Mouse (Mus musculus): Measurements from ENCODE around the gene Dlg3. TPM values are rescaled to one million over a fixed set of nuclear protein-coding genes. Genes with fewer than 3 reads are reported as not detected.
A peak's percentile ranks its signal among the peaks of the same experiment; 100 is the strongest.

Dlg3 gene
- polyA plus RNA-seq, 1 experiment from 2014 or later = 14.2 TPM

- WGBS = 88% methylated on average over 5 of the region's 5 CpGs
- Histone ChIP-seq H3K4me2 (replicated peaks) (no peak overlapping the region), H3K9ac (no peak overlapping the region)
Measured at GRCm38 (mm10) chrX:100769281-100769680, 1.8 kb downstream of the Dlg3 start.

DNA sequence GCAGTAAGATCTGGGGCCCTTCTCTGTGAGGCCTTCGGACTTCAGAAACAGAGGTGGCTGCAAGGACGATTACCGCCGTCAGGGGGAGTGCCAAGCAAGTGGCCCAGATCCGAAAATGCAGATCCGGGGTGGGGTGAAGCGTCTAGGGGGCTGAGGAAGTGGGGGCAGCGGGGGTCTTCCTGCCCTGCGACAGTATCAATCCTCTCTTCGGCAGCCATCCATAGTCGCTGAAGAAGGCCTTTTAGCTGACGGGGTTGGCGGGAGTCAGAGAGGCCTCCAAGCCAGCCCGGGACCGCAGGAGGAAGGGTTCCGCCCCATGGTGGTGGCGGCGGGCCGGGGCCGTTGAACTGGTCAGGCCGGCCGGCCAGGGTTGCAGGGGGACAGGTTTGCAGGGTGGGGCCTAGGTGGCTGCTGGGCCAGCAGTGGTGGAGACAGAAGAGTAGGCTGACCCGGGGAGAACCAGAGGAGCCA is 6.9 kb downstream of the Dlg3 start:
- Histone ChIP-seq H3K9ac (peak overlapping the region; percentile 60), H3K27me3 (peaks cover 12% of the 10 kb centered on the region; the same call in 1 of the 2 replicates), H3K9me3 (no peaks in the 10 kb centered on the region), H3K27ac (no peak overlapping the region), H3K4me2 (replicated peaks) (peak overlapping the region; percentile 50), H3K4me3 (peak overlapping the region; percentile 41), H3K4me1 (0 out of 2 replicates have a peak, but pooled peaks cover 2% of the 10 kb centered on the region), H3K36me3 (no peaks in the 10 kb centered on the region)
- 25% methylated on average over 23 of the region's 23 CpGs for WGBS
- ATAC-seq (ENCODE audit: insufficient number of reproducible peaks, insufficient read depth, low FRiP score, low TSS enrichment) = no peak

More at GRCm38 (mm10) chrX:100769281-100769680, 1.8 kb downstream of the Dlg3 start:
- Histone ChIP-seq H3K27ac (no peak overlapping the region), H3K36me3 (no peaks in the 10 kb centered on the region), H3K4me3 (no peak overlapping the region), H3K9me3 (no peaks in the 10 kb centered on the region), H3K27me3 (peaks cover 17% of the 10 kb centered on the region), H3K4me1 (0 out of 2 replicates have a peak, but pooled peaks cover 4% of the 10 kb centered on the region)
- no peak for ATAC-seq (ENCODE audit: insufficient number of reproducible peaks, insufficient read depth, low FRiP score, low TSS enrichment)

DNA sequence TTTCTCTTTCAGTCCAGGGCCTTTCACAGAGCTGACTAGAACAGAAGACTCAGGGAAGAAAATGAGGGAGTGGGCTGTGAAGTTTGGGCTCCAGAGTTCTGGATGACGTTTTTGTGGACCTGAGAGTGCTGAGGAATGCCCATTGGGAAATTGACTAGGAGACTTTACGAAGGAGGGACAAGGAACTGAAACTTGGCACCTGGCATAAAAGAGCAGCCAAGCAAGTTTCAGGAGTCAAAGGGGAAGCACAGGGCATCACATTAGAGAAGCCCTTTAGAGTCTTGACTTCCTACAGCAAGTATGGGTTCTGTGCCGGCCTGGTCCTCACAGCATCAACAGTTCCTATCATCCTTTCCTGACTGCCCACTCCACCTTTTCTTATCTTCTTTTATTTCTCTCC is 7.9 kb downstream of the Dlg3 start:
- Histone ChIP-seq H3K27ac (no peak overlapping the region), H3K27me3 (0 out of 2 replicates have a peak, but pooled peaks cover 6% of the 10 kb centered on the region), H3K4me1 (0 out of 2 replicates have a peak, but pooled peaks cover 2% of the 10 kb centered on the region), H3K9ac (no peak overlapping the region), H3K9me3 (no peaks in the 10 kb centered on the region), H3K36me3 (no peaks in the 10 kb centered on the region), H3K4me2 (replicated peaks) (no peak overlapping the region), H3K4me3 (no peak overlapping the region)
- 86% methylated on average over 3 of the region's 3 CpGs for whole genome bisulfite sequencing
- no peak for ATAC-seq (ENCODE audit: insufficient number of reproducible peaks, insufficient read depth, low FRiP score, low TSS enrichment)

GRCm38 (mm10) chrX:100776494-100776893 is 9.0 kb downstream of the Dlg3 start:
- Histone ChIP-seq H3K4me1 (0 out of 2 replicates have a peak, but pooled peaks cover 7% of the 10 kb centered on the region), H3K27ac (peak overlapping the region; percentile 91), H3K4me2 (replicated peaks) (peak overlapping the region; percentile 59), H3K27me3 (0 out of 2 replicates have a peak, but pooled peaks cover 6% of the 10 kb centered on the region), H3K9me3 (no peaks in the 10 kb centered on the region), H3K4me3 (peak overlapping the region; percentile 56), H3K36me3 (no peaks in the 10 kb centered on the region), H3K9ac (no peak overlapping the region)
- WGBS = 17% methylated on average over 9 of the region's 9 CpGs
- peak; percentile 49 for ATAC-seq (ENCODE audit: insufficient number of reproducible peaks, insufficient read depth, low FRiP score, low TSS enrichment)

GRCm38 (mm10) chrX:100776985-100777654 is 9.6 kb downstream of the Dlg3 start:
- H3K4me3 ChIP-seq = peak overlapping the region; percentile 56
- ATAC-seq (ENCODE audit: insufficient number of reproducible peaks, insufficient read depth, low FRiP score, low TSS enrichment) = peak; percentile 91
- no peaks in the 10 kb centered on the region for H3K9me3 ChIP-seq
- peak overlapping the region; percentile 59 for H3K4me2 ChIP-seq (replicated peaks)
- 0 out of 2 replicates have a peak, but pooled peaks cover 7% of the 10 kb centered on the region for H3K4me1 ChIP-seq
- WGBS = 21% methylated on average over 30 of the region's 49 CpGs
- peak overlapping the region; percentile 73 for H3K9ac ChIP-seq
- 0 out of 2 replicates have a peak, but pooled peaks cover 6% of the 10 kb centered on the region for H3K27me3 ChIP-seq
- peak overlapping the region; percentile 91 for H3K27ac ChIP-seq
- no peaks in the 10 kb centered on the region for H3K36me3 ChIP-seq

GRCm38 (mm10) chrX:100777655-100778234 is 10.2 kb downstream of the Dlg3 start:
- H3K4me3 ChIP-seq = peak overlapping the region; percentile 56
- no peak for ATAC-seq (ENCODE audit: insufficient number of reproducible peaks, insufficient read depth, low FRiP score, low TSS enrichment)
- H3K27ac ChIP-seq = peak overlapping the region; percentile 91
- 23% methylated on average over 10 of the region's 10 CpGs for WGBS
- 0 out of 2 replicates have a peak, but pooled peaks cover 7% of the 10 kb centered on the region for H3K4me1 ChIP-seq
- no peaks in the 10 kb centered on the region for H3K36me3 ChIP-seq
- H3K4me2 ChIP-seq (replicated peaks) = peak overlapping the region; percentile 59
- 0 out of 2 replicates have a peak, but pooled peaks cover 6% of the 10 kb centered on the region for H3K27me3 ChIP-seq
- peak overlapping the region; percentile 73 for H3K9ac ChIP-seq
- no peaks in the 10 kb centered on the region for H3K9me3 ChIP-seq

DNA sequence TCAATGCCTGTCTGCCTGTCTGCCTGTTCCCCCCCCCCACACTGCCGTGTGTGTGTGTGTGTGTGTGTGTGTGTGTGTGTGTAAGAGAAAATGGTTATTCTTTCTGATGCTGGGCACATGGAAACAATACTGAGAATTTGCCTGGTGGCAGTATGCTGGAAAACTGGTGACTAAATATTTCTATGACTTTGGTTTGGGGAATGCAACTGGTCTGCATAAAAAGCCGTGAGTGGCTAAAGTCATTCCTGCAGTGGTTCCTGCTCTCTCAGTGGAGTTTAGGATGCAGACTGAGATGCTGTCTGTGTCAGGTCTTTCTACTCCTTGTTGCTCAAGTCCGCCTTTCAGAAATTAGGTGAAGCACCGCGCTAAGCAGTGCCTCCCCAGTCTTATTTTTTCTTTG is 10.9 kb downstream of the Dlg3 start:
- ATAC-seq (ENCODE audit: insufficient number of reproducible peaks, insufficient read depth, low FRiP score, low TSS enrichment) = no peak
- 30% methylated on average over 5 of the region's 5 CpGs for WGBS
- H3K9ac ChIP-seq = peak overlapping the region; percentile 73; the same call in 1 of the 2 replicates
- H3K27me3 ChIP-seq = 0 out of 2 replicates have a peak, but pooled peaks cover 6% of the 10 kb centered on the region
- peak overlapping the region; percentile 56 for H3K4me3 ChIP-seq
- no peak overlapping the region for H3K27ac ChIP-seq
- no peaks in the 10 kb centered on the region for H3K9me3 ChIP-seq
- peak overlapping the region; percentile 59 for H3K4me2 ChIP-seq (replicated peaks)
- 0 out of 2 replicates have a peak, but pooled peaks cover 7% of the 10 kb centered on the region for H3K4me1 ChIP-seq
- no peaks in the 10 kb centered on the region for H3K36me3 ChIP-seq

DNA sequence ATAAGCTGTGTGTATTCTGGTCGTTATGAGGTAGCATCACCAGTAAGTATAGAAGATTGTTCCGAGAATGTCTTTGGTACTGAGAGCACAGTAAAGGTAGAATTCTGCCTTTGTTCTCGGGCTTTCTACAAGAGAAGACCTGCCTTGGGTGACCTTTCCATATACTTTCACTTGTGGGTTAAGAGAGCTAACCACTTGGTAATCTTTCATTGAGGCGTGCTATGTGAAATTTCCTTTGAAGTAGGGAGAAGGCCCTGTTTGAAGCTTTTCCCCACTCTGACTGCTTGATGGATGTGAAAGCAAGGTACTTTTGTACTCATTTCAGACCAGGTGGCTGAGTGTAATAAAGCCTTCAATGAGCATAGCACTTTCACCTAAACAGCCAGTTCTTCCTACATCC is 21.8 kb downstream of the Dlg3 start:
- Histone ChIP-seq H3K9ac (no peak overlapping the region), H3K27me3 (no peaks in the 10 kb centered on the region), H3K4me3 (no peak overlapping the region), H3K36me3 (no peaks in the 10 kb centered on the region), H3K9me3 (no peaks in the 10 kb centered on the region), H3K4me2 (replicated peaks) (no peak overlapping the region), H3K27ac (no peak overlapping the region), H3K4me1 (no peaks in the 10 kb centered on the region)
- WGBS = 83% methylated on average over 4 of the region's 4 CpGs
- ATAC-seq (ENCODE audit: insufficient number of reproducible peaks, insufficient read depth, low FRiP score, low TSS enrichment) = no peak

GRCm38 (mm10) chrX:100796041-100796740 is 28.7 kb downstream of the Dlg3 start:
- ATAC-seq (ENCODE audit: insufficient number of reproducible peaks, insufficient read depth, low FRiP score, low TSS enrichment) = no peak
- Histone ChIP-seq H3K9me3 (no peaks in the 10 kb centered on the region), H3K4me1 (no peaks in the 10 kb centered on the region), H3K4me2 (replicated peaks) (no peak overlapping the region), H3K27ac (no peak overlapping the region), H3K36me3 (peaks cover 11% of the 10 kb centered on the region; the same call in 1 of the 2 replicates), H3K4me3 (no peak overlapping the region), H3K27me3 (no peaks in the 10 kb centered on the region), H3K9ac (no peak overlapping the region)
- WGBS = 82% methylated on average over 6 of the region's 6 CpGs

DNA sequence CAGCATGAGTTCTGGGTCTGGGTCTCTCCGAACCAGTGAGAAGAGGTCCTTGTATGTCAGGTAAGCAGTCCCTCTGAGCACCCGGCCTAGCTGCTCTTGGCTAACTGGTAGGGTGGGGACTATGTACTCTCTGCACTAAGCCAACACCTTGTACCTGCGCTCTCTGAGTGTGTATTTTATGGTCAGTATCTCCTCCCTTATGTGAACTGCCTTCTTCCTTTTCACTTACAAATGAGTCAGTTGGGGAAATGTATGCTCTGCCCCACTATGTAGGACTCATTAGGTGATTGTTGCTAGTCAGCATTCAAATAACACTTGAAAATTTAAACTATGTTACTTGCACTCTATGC is 29.2 kb downstream of the Dlg3 start:
- Histone ChIP-seq H3K4me1 (no peaks in the 10 kb centered on the region), H3K36me3 (peaks cover 11% of the 10 kb centered on the region; the same call in 1 of the 2 replicates), H3K27me3 (no peaks in the 10 kb centered on the region), H3K4me2 (replicated peaks) (no peak overlapping the region), H3K9ac (no peak overlapping the region), H3K9me3 (no peaks in the 10 kb centered on the region), H3K27ac (no peak overlapping the region), H3K4me3 (no peak overlapping the region)
- no peak for ATAC-seq (ENCODE audit: insufficient number of reproducible peaks, insufficient read depth, low FRiP score, low TSS enrichment)
- 90% methylated on average over 3 of the region's 3 CpGs for WGBS

DNA sequence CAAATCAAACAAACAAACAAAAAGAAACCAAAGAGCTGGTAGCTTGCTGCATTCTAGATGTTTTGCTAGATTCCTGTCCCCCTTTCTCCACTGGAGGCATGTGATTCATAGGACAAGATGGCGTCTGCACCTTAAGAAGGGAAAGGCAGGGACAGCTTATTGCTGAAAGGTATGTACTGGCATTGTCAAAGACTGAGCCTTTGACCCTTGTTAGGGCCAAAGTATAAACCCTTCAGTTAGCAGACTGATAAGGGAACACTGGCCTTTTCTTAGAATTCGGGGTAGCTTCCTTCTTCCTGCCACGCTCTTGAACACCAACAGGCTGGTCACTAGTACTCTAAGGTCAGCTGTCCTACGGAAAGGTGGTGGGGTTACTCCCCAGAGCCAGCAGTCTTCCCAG is 29.8 kb downstream of the Dlg3 start:
- Histone ChIP-seq H3K36me3 (peaks cover 11% of the 10 kb centered on the region; the same call in 1 of the 2 replicates), H3K9ac (no peak overlapping the region), H3K4me1 (no peaks in the 10 kb centered on the region), H3K9me3 (no peaks in the 10 kb centered on the region), H3K4me3 (no peak overlapping the region), H3K27me3 (no peaks in the 10 kb centered on the region), H3K27ac (no peak overlapping the region), H3K4me2 (replicated peaks) (no peak overlapping the region)
- 77% methylated on average over 4 of the region's 4 CpGs for WGBS
- no peak for ATAC-seq (ENCODE audit: insufficient number of reproducible peaks, insufficient read depth, low FRiP score, low TSS enrichment)
